Mouse (Mus musculus) neural tube, embryonic 14.5 days (tissue): ENCODE measurements at regions not wholly inside any gene's neighbourhood (a gene's known extent, or its start where the extent isn't known, plus 50 kb on each side); places are given as distances from the start of the nearest gene placed in this dataset.

Experiments
- ATAC-seq: fragments of 200-750 bp; cut with Nextera tagmentation; 2 replicates; pipeline ENCODE4 v1.8.0; 2017; ENCODE audit warnings: low read depth, mild to moderate bottlenecking, moderate TSS enrichment, moderate library complexity
- H3K27ac ChIP-seq: fragments of 300-500 bp; sonication (generic); 2 replicates; pipeline ENCODE4 v1.5.1; 2014; ENCODE audit warnings: low read depth, mild to moderate bottlenecking, control low read depth, low read length, moderate library complexity, mixed read lengths
- H3K27me3 ChIP-seq: fragments of 300-500 bp; sonication (generic); 2 replicates; pipeline ENCODE4 v1.6.1; 2014; ENCODE audit warnings: low read length; ENCODE audit not compliant: control insufficient read depth, insufficient read depth
- H3K36me3 ChIP-seq: fragments of 300-500 bp; sonication (generic); 2 replicates; pipeline ENCODE4 v1.6.1; 2014; ENCODE audit warnings: low read length, mixed read lengths; ENCODE audit not compliant: control insufficient read depth, insufficient read depth
- H3K4me1 ChIP-seq: fragments of 300-500 bp; sonication (generic); 2 replicates; pipeline ENCODE4 v1.6.1; 2014; ENCODE audit warnings: low read length; ENCODE audit not compliant: control insufficient read depth, insufficient read depth
- H3K4me2 ChIP-seq: fragments of 300-500 bp; sonication (generic); 2 replicates; pipeline ENCODE4 v1.6.1; 2014; ENCODE audit warnings: mild to moderate bottlenecking, low read depth, low read length, control low read depth
- H3K4me3 ChIP-seq: fragments of 300-500 bp; sonication (generic); 2 replicates; pipeline ENCODE4 v1.5.1; 2014; ENCODE audit warnings: low read depth, low read length, control low read depth, mixed read lengths
- H3K9ac ChIP-seq: fragments of 300-500 bp; sonication (generic); replicated peaks from 2 replicates; pipeline ENCODE4 v1.6.1; 2014; ENCODE audit warnings: low read depth, mild to moderate bottlenecking, control low read depth, low read length, mixed read lengths
- H3K9me3 ChIP-seq: fragments of 300-500 bp; sonication (generic); 2 replicates; pipeline ENCODE4 v1.6.1; 2016; ENCODE audit warnings: low read length; ENCODE audit not compliant: control insufficient read depth
- WGBS: fragments of 180-500 bp; shearing (Covaris S2); extraction: QIAGEN DNeasy Blood & Tissue Kit; methylation state at CpG from one replicate; pipeline ENCODE4 v1.1.7; 2014; 5-methylcytosine and 5-hydroxymethylcytosine counted together

DNA sequence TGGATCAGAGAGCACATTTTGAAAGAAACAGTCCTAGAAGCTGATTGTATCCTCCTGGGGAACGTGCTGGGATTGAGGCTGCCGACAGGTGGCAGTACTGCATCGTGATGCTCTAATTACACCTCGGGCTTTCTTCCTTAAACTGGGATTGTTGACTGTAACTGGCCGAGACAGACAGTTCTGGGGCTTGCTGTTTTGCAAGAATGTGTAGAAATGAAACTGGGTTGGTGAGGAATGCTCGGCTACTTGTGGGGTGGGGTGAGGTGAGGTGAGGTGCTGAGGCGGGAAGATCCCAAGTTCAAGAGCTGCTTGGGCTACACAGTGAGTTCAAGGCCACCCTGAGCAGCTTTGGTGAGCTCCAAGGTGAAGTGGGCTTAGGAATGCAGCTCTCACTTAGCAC, 55.7 kb upstream of the Haao start:
- no peak overlapping the region for H3K9ac ChIP-seq
- ATAC-seq: peak; percentile 63; the same call in 1 of the 2 replicates
- no peaks in the 10 kb centered on the region for H3K36me3 ChIP-seq
- no peak overlapping the region for H3K4me2 ChIP-seq
- WGBS: 7% methylated on average over 7 of the region's 7 CpGs
- H3K27ac ChIP-seq: no peak overlapping the region
- H3K4me3 ChIP-seq: no peak overlapping the region
- H3K27me3 ChIP-seq: no peaks in the 10 kb centered on the region
- H3K9me3 ChIP-seq: no peaks in the 10 kb centered on the region
- H3K4me1 ChIP-seq: no peaks in the 10 kb centered on the region; the same call in 1 of the 2 replicates

DNA sequence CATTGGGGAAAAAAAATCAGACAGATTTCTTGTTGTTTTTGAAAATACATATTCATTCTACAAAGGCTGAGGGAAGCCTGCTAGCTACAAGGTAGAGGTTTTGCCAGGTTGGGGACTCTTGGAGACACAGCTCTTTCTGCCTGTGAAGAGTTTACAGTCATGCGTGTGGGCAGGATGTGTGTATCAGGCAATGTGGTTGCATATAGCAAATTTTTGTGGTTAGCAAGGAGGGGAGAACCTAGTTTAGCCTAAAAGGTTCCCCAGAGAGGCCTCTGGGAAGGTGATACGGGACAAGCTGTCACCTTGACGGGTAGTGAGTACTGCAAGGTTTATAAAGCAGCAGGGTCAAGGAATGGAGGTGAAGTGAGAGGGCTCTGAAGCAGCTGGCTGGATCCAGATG, 54.8 kb upstream of the Haao start:
- ATAC-seq: no peak
- H3K9me3 ChIP-seq: no peaks in the 10 kb centered on the region
- H3K9ac ChIP-seq: no peak overlapping the region
- no peak overlapping the region for H3K4me2 ChIP-seq
- no peak overlapping the region for H3K4me3 ChIP-seq
- 79% methylated on average over 3 of the region's 3 CpGs for WGBS
- no peaks in the 10 kb centered on the region; the same call in 1 of the 2 replicates for H3K4me1 ChIP-seq
- H3K27me3 ChIP-seq: no peaks in the 10 kb centered on the region
- no peaks in the 10 kb centered on the region for H3K36me3 ChIP-seq
- no peak overlapping the region for H3K27ac ChIP-seq

GRCm38 (mm10) chr17:83902091-83902490, 54.3 kb upstream of the Haao start:
- Histone ChIP-seq H3K4me1 (no peaks in the 10 kb centered on the region; the same call in 1 of the 2 replicates), H3K27ac (no peak overlapping the region), H3K9me3 (no peaks in the 10 kb centered on the region), H3K27me3 (no peaks in the 10 kb centered on the region), H3K36me3 (no peaks in the 10 kb centered on the region), H3K4me3 (no peak overlapping the region), H3K4me2 (no peak overlapping the region), H3K9ac (no peak overlapping the region)
- WGBS: 44% methylated on average over 6 of the region's 6 CpGs
- ATAC-seq: no peak

- ATAC-seq: no peak
- 84% methylated on average over 7 of the region's 7 CpGs for WGBS
These were observed 51.9 kb upstream of the Haao start for GRCm38 (mm10) chr17:83899588-83900152.

GRCm38 (mm10) chr17:83898531-83898930, 50.8 kb upstream of the Haao start:
- no peak for ATAC-seq
- Histone ChIP-seq H3K27me3 (no peaks in the 10 kb centered on the region), H3K9me3 (no peaks in the 10 kb centered on the region), H3K4me2 (no peak overlapping the region), H3K36me3 (no peaks in the 10 kb centered on the region), H3K9ac (no peak overlapping the region), H3K4me1 (no peaks in the 10 kb centered on the region; the same call in 1 of the 2 replicates), H3K27ac (no peak overlapping the region), H3K4me3 (no peak overlapping the region)
- 90% methylated on average over 5 of the region's 5 CpGs for WGBS

More at GRCm38 (mm10) chr17:83899588-83900152, 51.9 kb upstream of the Haao start:
- no peaks in the 10 kb centered on the region; the same call in 1 of the 2 replicates for H3K4me1 ChIP-seq
- H3K4me3 ChIP-seq: no peak overlapping the region
- H3K9me3 ChIP-seq: no peaks in the 10 kb centered on the region
- no peaks in the 10 kb centered on the region for H3K27me3 ChIP-seq
- no peak overlapping the region for H3K27ac ChIP-seq
- H3K4me2 ChIP-seq: no peak overlapping the region
- no peaks in the 10 kb centered on the region for H3K36me3 ChIP-seq
- no peak overlapping the region for H3K9ac ChIP-seq
